In the genomic region with DNA sequence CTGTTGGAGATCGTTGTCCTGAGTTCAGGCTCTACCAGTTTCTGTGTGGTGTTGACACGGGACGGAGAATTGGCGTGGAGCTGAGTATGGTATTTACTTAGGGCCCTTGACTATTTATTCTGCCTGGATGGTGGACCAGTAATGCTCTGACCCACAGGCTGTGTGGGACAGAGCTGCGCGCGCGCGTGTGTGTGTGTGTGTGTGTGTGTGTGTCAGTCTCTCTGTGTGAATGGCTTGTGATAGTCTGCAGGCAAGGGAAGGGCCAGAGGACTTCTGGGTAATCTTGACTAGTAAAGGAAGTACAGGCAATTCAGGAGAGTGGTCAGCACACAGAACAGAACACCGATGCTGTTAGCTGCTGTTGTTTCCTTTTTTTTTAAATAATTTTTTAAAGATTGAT, we compare ENCODE assay signal across 10 mouse cellular contexts. TPM values are rescaled to one million over a fixed set of nuclear protein-coding genes. Genes with fewer than 3 reads are reported as not detected.
DNase-seq lines count a peak whose midpoint lies in the region; ATAC-seq lines count a peak whose summit lies in the region.
"Had no signal": no experiment of that assay in that cellular context is flagged by ENCODE, and none has a peak within 500 bp of the region (broad histone marks: within the 10 kb centered on the region; RNA-seq: fewer than 3 reads in every experiment).

No protein-coding gene starts in this region.

- H3K9me3 ChIP-seq in heart, embryonic 16.5 days (replicated peaks; ENCODE audit: control insufficient read depth, low read length), result no peaks in the 10 kb centered on the region; the same call in 1 of the 2 replicates
- H3K9me3 ChIP-seq in midbrain, embryonic 11.5 days (ENCODE audit: control insufficient read depth, low read length), result no peaks in the 10 kb centered on the region; the same call in 1 of the 2 replicates
- peaks cover 5% of the 10 kb centered on the region; the same call in 1 of the 2 replicates for H3K9me3 ChIP-seq in midbrain, embryonic 10.5 days (replicated peaks)
- H3K9me3 ChIP-seq in intestine, embryonic 16.5 days (ENCODE audit: control insufficient read depth, low read length), result no peaks in the 10 kb centered on the region
- H3K9me3 ChIP-seq in stomach, embryonic 15.5 days, result no peaks in the 10 kb centered on the region
- H3K9me3 ChIP-seq: forebrain, embryonic 15.5 days; neural tube, embryonic 12.5 days had no signal

- 83% methylated on average over 10 of the region's 10 CpGs for WGBS in heart, embryonic 16.5 days
- WGBS in midbrain, embryonic 11.5 days, result 95% methylated on average over 10 of the region's 10 CpGs
- 94% methylated on average over 10 of the region's 10 CpGs for WGBS in midbrain, embryonic 10.5 days
- 59% methylated on average over 10 of the region's 10 CpGs for WGBS in intestine, embryonic 16.5 days
- 70% methylated on average over 10 of the region's 10 CpGs for WGBS in stomach, embryonic 15.5 days

- H3K27ac ChIP-seq in heart, embryonic 16.5 days (ENCODE audit: low read length), result no peak overlapping the region
- no peak overlapping the region for H3K27ac ChIP-seq in midbrain, embryonic 11.5 days (ENCODE audit: low read depth, low read length)
- H3K27ac ChIP-seq in midbrain, embryonic 10.5 days (replicated peaks), result no peak overlapping the region; the same call in 1 of the 2 replicates
- H3K27ac ChIP-seq in intestine, embryonic 16.5 days (ENCODE audit: low read length), result peak overlapping the region; percentile 85
- peak overlapping the region; percentile 77 for H3K27ac ChIP-seq in stomach, embryonic 15.5 days
- H3K27ac ChIP-seq: forebrain, embryonic 15.5 days; liver, embryonic 14.5 days; neural tube, embryonic 12.5 days had no signal

- no peak for DNase-seq in heart, adult 18-20 months
- DNase-seq in midbrain, embryonic 11.5 days (ENCODE audit: low spot score, missing footprints), result no peak
- no peak for DNase-seq in midbrain, embryonic 10.5 days (ENCODE audit: low spot score)
- no peak for DNase-seq in urinary bladder, postnatal 36 days (ENCODE audit: low spot score in 2 of 2)

- no peak overlapping the region for H3K9ac ChIP-seq in heart, embryonic 16.5 days (ENCODE audit: low read length)
- no peak overlapping the region for H3K9ac ChIP-seq in midbrain, embryonic 11.5 days (ENCODE audit: low read length)
- H3K9ac ChIP-seq in intestine, embryonic 16.5 days (ENCODE audit: low read depth, low read length), result peak overlapping the region; percentile 53; the same call in 1 of the 2 replicates
- no peak overlapping the region for H3K9ac ChIP-seq in stomach, embryonic 15.5 days
- H3K9ac ChIP-seq: forebrain, embryonic 15.5 days; liver, embryonic 14.5 days; neural tube, embryonic 12.5 days had no signal

- peaks cover 19% of the 10 kb centered on the region for H3K4me1 ChIP-seq in heart, embryonic 16.5 days (ENCODE audit: control insufficient read depth, insufficient read depth, low read length)
- peaks cover 31% of the 10 kb centered on the region for H3K4me1 ChIP-seq in midbrain, embryonic 11.5 days (ENCODE audit: control insufficient read depth, insufficient read depth, low read length)
- peaks cover 68% of the 10 kb centered on the region for H3K4me1 ChIP-seq in midbrain, embryonic 10.5 days
- peaks cover 53% of the 10 kb centered on the region for H3K4me1 ChIP-seq in intestine, embryonic 16.5 days (ENCODE audit: control insufficient read depth, insufficient read depth, low read length)
- peaks cover 34% of the 10 kb centered on the region for H3K4me1 ChIP-seq in stomach, embryonic 15.5 days

- peak overlapping the region; percentile 39; the same call in 1 of the 2 replicates for H3K4me2 ChIP-seq in heart, embryonic 16.5 days (ENCODE audit: low read depth, low read length)
- no peak overlapping the region for H3K4me2 ChIP-seq in midbrain, embryonic 11.5 days
- peak overlapping the region; percentile 45 for H3K4me2 ChIP-seq in intestine, embryonic 16.5 days (ENCODE audit: low read depth, low read length)
- H3K4me2 ChIP-seq in stomach, embryonic 15.5 days, result peak overlapping the region; percentile 41; the same call in 1 of the 2 replicates
- H3K4me2 ChIP-seq: forebrain, embryonic 15.5 days; neural tube, embryonic 12.5 days had no signal

- H3K27me3 ChIP-seq in heart, embryonic 16.5 days (ENCODE audit: control insufficient read depth, insufficient read depth, low read length), result no peaks in the 10 kb centered on the region
- H3K27me3 ChIP-seq in midbrain, embryonic 11.5 days (ENCODE audit: control insufficient read depth, insufficient read depth, low read length), result no peaks in the 10 kb centered on the region
- no peaks in the 10 kb centered on the region for H3K27me3 ChIP-seq in midbrain, embryonic 10.5 days (ENCODE audit: low read depth, poor library complexity, severe bottlenecking)
- no peaks in the 10 kb centered on the region for H3K27me3 ChIP-seq in intestine, embryonic 16.5 days (replicated peaks; ENCODE audit: control insufficient read depth, insufficient read depth, low read length)
- no peaks in the 10 kb centered on the region for H3K27me3 ChIP-seq in stomach, embryonic 15.5 days (replicated peaks)
- H3K27me3 ChIP-seq: forebrain, embryonic 15.5 days; neural tube, embryonic 12.5 days had no signal

- H3K4me3 ChIP-seq in heart, embryonic 16.5 days (ENCODE audit: low read length), result no peak overlapping the region
- no peak overlapping the region for H3K4me3 ChIP-seq in midbrain, embryonic 11.5 days (ENCODE audit: low read depth, low read length)
- no peak overlapping the region for H3K4me3 ChIP-seq in midbrain, embryonic 10.5 days
- H3K4me3 ChIP-seq in intestine, embryonic 16.5 days (ENCODE audit: low read length), result no peak overlapping the region
- H3K4me3 ChIP-seq in stomach, embryonic 15.5 days (replicated peaks), result no peak overlapping the region
- H3K4me3 ChIP-seq: forebrain, embryonic 15.5 days; neural tube, embryonic 12.5 days had no signal

- no peak for ATAC-seq in heart, embryonic 16.5 days (replicated peaks; ENCODE audit: extremely low read depth, insufficient read depth, low FRiP score)
- ATAC-seq in midbrain, embryonic 11.5 days (ENCODE audit: low FRiP score), result peak; percentile 19; the same call in 1 of the 2 replicates
- no peak for ATAC-seq in intestine, embryonic 16.5 days
- peak; percentile 15; the same call in 1 of the 2 replicates for ATAC-seq in stomach, embryonic 15.5 days (ENCODE audit: insufficient read depth, low FRiP score, low read depth)
- ATAC-seq: forebrain, embryonic 15.5 days had no signal

- peaks cover 4% of the 10 kb centered on the region for H3K36me3 ChIP-seq in heart, embryonic 16.5 days (ENCODE audit: control insufficient read depth, insufficient read depth)
- H3K36me3 ChIP-seq in midbrain, embryonic 11.5 days (ENCODE audit: control insufficient read depth, insufficient read depth, low read length), result peaks cover 3% of the 10 kb centered on the region
- H3K36me3 ChIP-seq in midbrain, embryonic 10.5 days, result peaks cover 30% of the 10 kb centered on the region
- H3K36me3 ChIP-seq in intestine, embryonic 16.5 days (ENCODE audit: control insufficient read depth, insufficient read depth, low read length), result peaks cover 11% of the 10 kb centered on the region; the same call in 1 of the 2 replicates
- H3K36me3 ChIP-seq in stomach, embryonic 15.5 days, result 0 out of 2 replicates have a peak, but pooled peaks cover 3% of the 10 kb centered on the region

RNA-seq across cellular contexts. Expression of a gene that starts 24.8 kb away (rescaled TPM):
- polyA plus RNA-seq in heart, embryonic 16.5 days (2015; fragmentation: Nextera tagmentation; extraction: Ambion mirVana), result 6.8 and 7.0 TPM in 2 replicates
- 10 to 100 TPM; 17.6 to 22.3 TPM for total RNA-seq in heart, adult 18-20 months (2021)
- 23.7 and 28.5 TPM in 2 replicates for polyA plus RNA-seq in midbrain, embryonic 11.5 days (2014; fragmentation: Nextera tagmentation; extraction: Ambion mirVana)
- polyA plus RNA-seq in midbrain, embryonic 10.5 days (2016; fragmentation: Nextera tagmentation; extraction: Ambion mirVana), result 9.3 and 11.2 TPM in 2 replicates
- polyA plus RNA-seq in intestine, embryonic 16.5 days (2015; fragmentation: Nextera tagmentation; extraction: Ambion mirVana), result 16.7 and 16.8 TPM in 2 replicates
- 31.8 and 32.1 TPM in 2 replicates for polyA plus RNA-seq in stomach, embryonic 15.5 days (2015; fragmentation: Nextera tagmentation; extraction: Ambion mirVana)

Comparison
In these comparisons a context has a peak if more than half of its experiments do, and no peak if none do; other contexts are left out.
1. ATAC-seq: peak in midbrain, embryonic 11.5 days (single experiment) and stomach, embryonic 15.5 days (single experiment); none in heart, embryonic 16.5 days (single experiment) and intestine, embryonic 16.5 days (single experiment).
2. H3K27ac ChIP-seq: peak in intestine, embryonic 16.5 days (single experiment) and stomach, embryonic 15.5 days (single experiment); none in heart, embryonic 16.5 days (single experiment), midbrain, embryonic 11.5 days (single experiment) and midbrain, embryonic 10.5 days (single experiment).